Mouse (Mus musculus): ENCODE results near the gene Dap. TPM values are rescaled to one million over a fixed set of nuclear protein-coding genes. Genes with fewer than 3 reads are reported as not detected.

Gene Dap
- polyA plus RNA-seq, 1 experiment from 2014 or later = 77.8 TPM

DNA sequence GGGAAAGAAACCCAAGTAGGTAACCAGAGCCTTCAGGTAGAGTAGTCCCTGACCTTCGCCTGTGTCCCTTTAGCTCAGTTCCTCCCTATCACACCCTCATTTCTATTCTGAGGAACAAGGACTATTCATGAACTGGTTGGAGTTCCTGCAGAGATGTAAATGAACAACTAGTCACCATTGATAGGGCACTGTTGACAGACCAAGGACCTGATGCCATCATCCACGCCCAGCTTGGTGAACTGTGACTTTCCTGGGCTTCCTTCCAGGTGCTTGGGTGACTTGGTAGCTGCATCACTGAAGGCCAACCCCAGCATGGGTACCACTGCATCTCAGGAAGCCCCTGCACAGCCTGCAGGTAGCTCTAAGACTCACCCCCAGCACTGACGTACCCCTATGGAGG lies 58.2 kb downstream of the Dap start:
- Histone ChIP-seq H3K27ac (ENCODE audit: low read depth) (no peak overlapping the region), H3K27me3 (ENCODE audit: insufficient read depth, low read length) (no peaks in the 10 kb centered on the region), H3K4me1 (ENCODE audit: insufficient read depth) (peaks cover 8% of the 10 kb centered on the region), H3K36me3 (replicated peaks; ENCODE audit: insufficient read depth, low read length) (no peaks in the 10 kb centered on the region), H3K9me3 (ENCODE audit: low read length) (no peaks in the 10 kb centered on the region), H3K4me3 (ENCODE audit: low read depth, low read length) (no peak overlapping the region), H3K9ac (replicated peaks) (no peak overlapping the region), H3K4me2 (ENCODE audit: low read depth, low read length) (no peak overlapping the region)
- peak; percentile 65 for ATAC-seq
- no peak for TF ChIP-seq EP300 (IDR thresholded peaks at IDR 0.05; ENCODE audit: low read depth)
- TF ChIP-seq CTCF (IDR thresholded peaks at IDR 0.05; ENCODE audit: low read depth) = no peak
- no peak for DNase-seq
- WGBS (ENCODE audit: insufficient replicate concordance) = 55% methylated on average over 3 of the region's 3 CpGs

DNA sequence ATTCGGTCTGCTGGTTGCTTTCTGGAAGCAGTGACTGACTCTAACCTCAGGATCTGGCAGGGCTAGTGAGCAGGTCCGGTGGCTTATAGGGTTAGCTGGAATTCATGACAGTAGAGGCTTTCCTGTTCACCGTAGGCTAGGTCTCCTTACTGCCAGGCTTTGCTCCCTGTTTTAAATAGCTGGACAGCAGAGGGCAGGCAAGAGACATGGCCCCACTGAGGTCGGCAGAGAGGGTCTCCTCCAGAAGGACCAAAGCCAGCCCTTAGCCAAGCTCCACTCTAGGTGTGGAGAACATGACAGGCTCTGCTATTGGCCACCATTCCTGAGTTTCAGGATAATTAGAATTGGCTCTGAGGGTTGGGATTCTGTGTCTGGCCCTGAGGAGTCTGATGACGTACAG lies 60.0 kb downstream of the Dap start:
- Histone ChIP-seq H3K9me3 (ENCODE audit: low read length) (no peaks in the 10 kb centered on the region), H3K4me3 (ENCODE audit: low read depth, low read length) (no peak overlapping the region), H3K27ac (ENCODE audit: low read depth) (no peak overlapping the region), H3K9ac (replicated peaks) (no peak overlapping the region), H3K27me3 (ENCODE audit: insufficient read depth, low read length) (no peaks in the 10 kb centered on the region), H3K4me2 (ENCODE audit: low read depth, low read length) (no peak overlapping the region), H3K4me1 (ENCODE audit: insufficient read depth) (peaks cover 8% of the 10 kb centered on the region), H3K36me3 (replicated peaks; ENCODE audit: insufficient read depth, low read length) (no peaks in the 10 kb centered on the region)
- DNase-seq (no peak), ATAC-seq (no peak)
- TF ChIP-seq CTCF (IDR thresholded peaks at IDR 0.05; ENCODE audit: low read depth) (0 out of 2 replicates have a peak, but pooled peaks have one; percentile 33), EP300 (IDR thresholded peaks at IDR 0.05; ENCODE audit: low read depth) (no peak)
- 59% methylated on average over 5 of the region's 5 CpGs for WGBS (ENCODE audit: insufficient replicate concordance)

DNA sequence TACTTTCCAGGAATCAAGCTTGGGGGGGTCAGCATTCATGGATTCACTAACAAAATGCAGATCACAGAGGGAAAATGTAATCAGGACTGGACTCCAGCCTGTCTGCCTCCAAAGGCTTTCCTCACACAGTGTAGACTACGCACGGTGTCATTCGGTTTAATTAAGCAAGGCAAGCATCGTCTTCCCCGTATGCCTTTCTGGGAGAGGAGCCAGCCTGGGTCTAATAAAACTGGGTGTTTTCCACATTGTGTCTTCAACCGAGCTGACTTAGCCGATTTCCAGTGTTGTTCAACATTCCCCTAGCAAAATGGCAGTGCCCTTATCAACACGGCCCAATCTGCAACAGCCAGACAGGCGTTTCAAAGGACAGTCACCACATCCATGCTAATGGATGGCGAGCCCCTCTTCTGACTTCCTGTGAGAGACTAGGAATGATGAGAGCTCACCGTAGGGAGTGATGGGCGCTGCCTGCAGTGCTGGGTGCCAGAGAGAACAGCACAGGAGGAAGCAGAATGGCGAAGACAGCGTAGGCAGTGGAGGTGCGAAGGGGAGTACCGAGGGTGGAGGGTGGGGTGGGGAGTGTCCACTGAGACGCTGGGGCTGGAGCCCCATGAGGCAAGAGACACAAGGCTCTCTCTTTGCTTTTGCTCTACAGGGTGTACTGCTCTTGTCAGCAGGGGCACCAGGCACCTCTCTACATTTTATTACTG lies 61.0 kb downstream of the Dap start:
- DNase-seq = no peak
- 65% methylated on average over 17 of the region's 17 CpGs for WGBS (ENCODE audit: insufficient replicate concordance)
- no peak for TF ChIP-seq EP300 (IDR thresholded peaks at IDR 0.05; ENCODE audit: low read depth)
- no peak for TF ChIP-seq CTCF (IDR thresholded peaks at IDR 0.05; ENCODE audit: low read depth)

DNA sequence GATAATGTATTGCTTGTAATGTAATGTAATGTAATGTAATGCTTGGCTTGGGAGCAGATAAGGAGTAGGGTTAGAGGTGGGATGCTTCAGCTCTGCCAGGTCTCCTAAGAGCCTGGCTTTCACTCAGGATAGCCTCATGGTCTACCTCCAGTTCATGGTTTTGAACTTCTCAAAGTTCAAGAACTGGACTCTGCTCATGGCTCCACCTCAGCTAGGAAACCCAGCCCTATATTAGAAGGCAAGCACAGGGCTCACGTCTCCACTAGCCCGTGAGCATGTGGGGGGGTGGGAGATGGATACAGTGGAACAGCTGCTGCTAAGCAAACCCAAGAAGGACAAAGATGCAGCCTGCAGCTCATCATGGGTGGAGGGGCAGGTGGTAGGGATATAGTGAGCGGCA lies 61.6 kb downstream of the Dap start:
- no peak overlapping the region for H3K4me3 ChIP-seq (ENCODE audit: low read depth, low read length)
- H3K36me3 ChIP-seq (replicated peaks; ENCODE audit: insufficient read depth, low read length) = no peaks in the 10 kb centered on the region
- peaks cover 3% of the 10 kb centered on the region for H3K4me1 ChIP-seq (ENCODE audit: insufficient read depth)
- H3K9me3 ChIP-seq (ENCODE audit: low read length) = no peaks in the 10 kb centered on the region
- H3K4me2 ChIP-seq (ENCODE audit: low read depth, low read length) = no peak overlapping the region
- 84% methylated on average over 3 of the region's 3 CpGs for WGBS (ENCODE audit: insufficient replicate concordance)
- no peak for DNase-seq
- ATAC-seq = no peak
- no peak for TF ChIP-seq EP300 (IDR thresholded peaks at IDR 0.05; ENCODE audit: low read depth)
- no peak for TF ChIP-seq CTCF (IDR thresholded peaks at IDR 0.05; ENCODE audit: low read depth)
- no peak overlapping the region for H3K9ac ChIP-seq (replicated peaks)
- H3K27ac ChIP-seq (ENCODE audit: low read depth) = no peak overlapping the region
- no peaks in the 10 kb centered on the region for H3K27me3 ChIP-seq (ENCODE audit: insufficient read depth, low read length)

More for the DNA sequence above, 61.0 kb downstream of the Dap start:
- ATAC-seq = no peak
- H3K4me2 ChIP-seq (ENCODE audit: low read depth, low read length) = no peak overlapping the region
- H3K27ac ChIP-seq (ENCODE audit: low read depth) = no peak overlapping the region
- H3K27me3 ChIP-seq (ENCODE audit: insufficient read depth, low read length) = no peaks in the 10 kb centered on the region
- H3K4me1 ChIP-seq (ENCODE audit: insufficient read depth) = peaks cover 8% of the 10 kb centered on the region
- H3K36me3 ChIP-seq (replicated peaks; ENCODE audit: insufficient read depth, low read length) = no peaks in the 10 kb centered on the region
- no peak overlapping the region for H3K4me3 ChIP-seq (ENCODE audit: low read depth, low read length)
- H3K9ac ChIP-seq (replicated peaks) = no peak overlapping the region
- no peaks in the 10 kb centered on the region for H3K9me3 ChIP-seq (ENCODE audit: low read length)

DNA sequence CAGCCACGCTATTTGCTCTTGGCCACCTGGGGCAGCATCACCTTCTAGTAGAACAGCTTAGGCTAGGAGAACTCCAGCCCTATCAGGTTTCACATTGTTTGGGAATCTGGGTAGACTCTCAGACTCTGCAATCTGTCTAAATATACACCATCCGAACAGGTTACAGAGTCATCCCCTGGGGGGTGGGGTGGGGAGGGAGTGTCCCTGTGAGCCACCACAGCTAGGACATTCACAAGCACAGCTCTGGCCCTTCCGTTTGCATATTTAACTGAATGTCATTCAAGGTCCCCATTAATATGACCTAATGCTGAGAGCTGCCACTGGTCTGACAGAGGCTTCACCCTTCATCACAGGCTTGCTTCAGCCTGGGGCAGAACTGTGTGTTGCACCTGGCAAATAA lies 68.5 kb downstream of the Dap start:
- ATAC-seq (peak; percentile 49; the same call in 1 of the 2 replicates), DNase-seq (no peak)
- H3K36me3 ChIP-seq (replicated peaks; ENCODE audit: insufficient read depth, low read length) = no peaks in the 10 kb centered on the region
- H3K9me3 ChIP-seq (ENCODE audit: low read length) = no peaks in the 10 kb centered on the region
- H3K27me3 ChIP-seq (ENCODE audit: insufficient read depth, low read length) = peaks cover 12% of the 10 kb centered on the region; the same call in 1 of the 2 replicates
- no peak overlapping the region for H3K4me3 ChIP-seq (ENCODE audit: low read depth, low read length)
- TF ChIP-seq EP300 (IDR thresholded peaks at IDR 0.05; ENCODE audit: low read depth) = no peak
- no peak for TF ChIP-seq CTCF (IDR thresholded peaks at IDR 0.05; ENCODE audit: low read depth)
- 27% methylated on average over 3 of the region's 3 CpGs for WGBS (ENCODE audit: insufficient replicate concordance)
- no peak overlapping the region for H3K4me2 ChIP-seq (ENCODE audit: low read depth, low read length)
- H3K9ac ChIP-seq (replicated peaks) = no peak overlapping the region
- no peak overlapping the region for H3K27ac ChIP-seq (ENCODE audit: low read depth)
- H3K4me1 ChIP-seq (ENCODE audit: insufficient read depth) = no peaks in the 10 kb centered on the region

DNA sequence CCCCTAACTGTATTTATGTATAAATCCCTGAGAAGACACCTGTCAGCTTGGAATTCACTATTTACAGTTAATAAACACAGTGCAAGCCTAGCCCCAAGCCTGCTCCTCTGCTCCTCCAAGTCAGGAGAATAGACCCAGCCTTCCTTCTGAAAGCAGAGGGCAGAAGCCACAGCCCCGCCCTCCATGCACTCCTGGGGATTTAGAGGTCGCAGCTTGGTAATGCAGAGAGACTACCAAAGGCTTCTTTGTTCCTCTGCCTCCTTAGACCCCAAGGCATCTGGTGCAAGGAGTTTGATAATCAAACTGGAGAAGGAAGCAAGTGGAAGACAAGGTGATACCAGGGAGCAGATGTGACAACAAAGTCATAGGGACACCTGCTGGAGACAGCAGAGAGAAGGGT lies 70.2 kb downstream of the Dap start:
- DNase-seq (no peak), ATAC-seq (no peak)
- no peak for TF ChIP-seq EP300 (IDR thresholded peaks at IDR 0.05; ENCODE audit: low read depth)
- TF ChIP-seq CTCF (IDR thresholded peaks at IDR 0.05; ENCODE audit: low read depth) = no peak
- Histone ChIP-seq H3K4me1 (ENCODE audit: insufficient read depth) (no peaks in the 10 kb centered on the region), H3K4me3 (ENCODE audit: low read depth, low read length) (no peak overlapping the region), H3K9ac (replicated peaks) (no peak overlapping the region), H3K9me3 (ENCODE audit: low read length) (no peaks in the 10 kb centered on the region), H3K4me2 (ENCODE audit: low read depth, low read length) (no peak overlapping the region), H3K36me3 (replicated peaks; ENCODE audit: insufficient read depth, low read length) (no peaks in the 10 kb centered on the region), H3K27me3 (ENCODE audit: insufficient read depth, low read length) (peaks cover 16% of the 10 kb centered on the region; the same call in 1 of the 2 replicates), H3K27ac (ENCODE audit: low read depth) (no peak overlapping the region)
- WGBS (ENCODE audit: insufficient replicate concordance) = 30% methylated on average over 2 of the region's 2 CpGs

Data from liver, postnatal 0 days (tissue).